Mouse (Mus musculus) spleen, adult 18-20 months (tissue): ENCODE measurements around the gene Bcl2.
"Not testable (repeated sequence)": the region's sequence is repeated elsewhere in the genome, so short reads cannot be mapped to it uniquely, and the experiment has no call there.

Experiments
- DNase-seq, 2 experiments: peaks; one replicate each; pipeline ENCODE4 v3.0.0; 2022; ENCODE audit warnings: mixed read lengths in 2 of 2

Bcl2 gene

GRCm38 (mm10) chr1:106713621-106714529 lies at the start of gene Bcl2:
TSS of gene Bcl2 (minus strand) at chr1:106714274.
- DNase-seq: peak; percentile 77 to 79

GRCm38 (mm10) chr1:106760750-106761149 lies 46.7 kb upstream of the Bcl2 start:
- DNase-seq: no peak

GRCm38 (mm10) chr1:106759572-106760435 lies 45.7 kb upstream of the Bcl2 start, which contains the start of gene Kdsr:
TSS of gene Kdsr (minus strand) at chr1:106759727.
- DNase-seq: peak; percentile 91 to 93

GRCm38 (mm10) chr1:106758734-106759571 lies 44.9 kb upstream of the Bcl2 start:
- peak in 1 of 2 experiments; percentile 28 for DNase-seq

- DNase-seq: no peak
These were observed 42.6 kb upstream of the Bcl2 start for GRCm38 (mm10) chr1:106756633-106757032.

- DNase-seq: no peak
These were observed 37.9 kb upstream of the Bcl2 start for GRCm38 (mm10) chr1:106752013-106752412.

- DNase-seq: no peak
These were observed 36.6 kb upstream of the Bcl2 start for GRCm38 (mm10) chr1:106750656-106751055.

- no peak for DNase-seq
These were observed 34.7 kb upstream of the Bcl2 start for GRCm38 (mm10) chr1:106748555-106749315.

- no peak for DNase-seq
These were observed 28.9 kb upstream of the Bcl2 start for GRCm38 (mm10) chr1:106742980-106743379.

GRCm38 (mm10) chr1:106740735-106741134 lies 26.7 kb upstream of the Bcl2 start:
- DNase-seq: no peak

GRCm38 (mm10) chr1:106739810-106740209 lies 25.7 kb upstream of the Bcl2 start:
- DNase-seq: no peak

- DNase-seq: peak in 1 of 2 experiments; percentile 53
These were observed 24.0 kb upstream of the Bcl2 start for GRCm38 (mm10) chr1:106738092-106738491.

- DNase-seq: no peak
These were observed 22.1 kb upstream of the Bcl2 start for GRCm38 (mm10) chr1:106736211-106736610.

- peak; percentile 21 to 47 for DNase-seq
These were observed 21.5 kb upstream of the Bcl2 start for GRCm38 (mm10) chr1:106735586-106735985.

- DNase-seq: no peak
These were observed 8.0 kb upstream of the Bcl2 start for GRCm38 (mm10) chr1:106722061-106722460.

- DNase-seq: not testable (repeated sequence)
These were observed 3.7 kb upstream of the Bcl2 start for GRCm38 (mm10) chr1:106717736-106718135.

GRCm38 (mm10) chr1:106717071-106717601 lies 3.1 kb upstream of the Bcl2 start:
- peak; percentile 63 to 83 for DNase-seq

- DNase-seq: no peak
These were observed 2.1 kb upstream of the Bcl2 start for GRCm38 (mm10) chr1:106716141-106716540.

GRCm38 (mm10) chr1:106715111-106716083 lies 1.3 kb upstream of the Bcl2 start:
- DNase-seq: no peak

GRCm38 (mm10) chr1:106714530-106714981 lies 482 bp upstream of the Bcl2 start:
- no peak for DNase-seq
